Mouse (Mus musculus): ENCODE results near the gene Gng3. TPM values are rescaled to one million over a fixed set of nuclear protein-coding genes. Genes with fewer than 3 reads are reported as not detected.

Gene Gng3
- polyA plus RNA-seq, 1 experiment, result 29.7 TPM

- peak within 1 kb of the TSS; percentile 58 for H3K27ac ChIP-seq (ENCODE audit: insufficient read depth, low read length)
- H3K9me3 ChIP-seq (replicated peaks; ENCODE audit: control insufficient read depth, insufficient read depth, low read length, poor library complexity, severe bottlenecking), result no peaks in the 10 kb centered on the region
- no peak for TF ChIP-seq EP300 (IDR thresholded peaks at IDR 0.05; ENCODE audit: insufficient read depth, low read depth, low read length)
- TF ChIP-seq POLR2A (IDR thresholded peaks at IDR 0.05; ENCODE audit: insufficient read depth, low read length), result peak; percentile 9
- TF ChIP-seq CTCF (IDR thresholded peaks at IDR 0.05; ENCODE audit: low read depth, low read length), result no peak
- no peaks in the 10 kb centered on the region for H3K27me3 ChIP-seq (ENCODE audit: control insufficient read depth, insufficient read depth, low read length, poor library complexity, severe bottlenecking)
- H3K4me3 ChIP-seq (ENCODE audit: low read depth, low read length), result peak within 1 kb of the TSS; percentile 62
- H3K4me1 ChIP-seq (ENCODE audit: control insufficient read depth, insufficient read depth, low read length), result peaks cover 2% of the 10 kb centered on the region
- peak within 1 kb of the TSS; percentile 66 for H3K9ac ChIP-seq (ENCODE audit: low read depth, poor library complexity, severe bottlenecking)
- peaks cover 7% of the 10 kb centered on the region for H3K36me3 ChIP-seq (ENCODE audit: control insufficient read depth, insufficient read depth, low read length, poor library complexity, severe bottlenecking)
Measured at GRCm38 (mm10) chr19:8850402-8850901, 11.5 kb upstream of the Gng3 start, which contains the start of gene Lrrn4cl. Gene Lrrn4cl (plus strand): TSS chr19:8850768.

DNA sequence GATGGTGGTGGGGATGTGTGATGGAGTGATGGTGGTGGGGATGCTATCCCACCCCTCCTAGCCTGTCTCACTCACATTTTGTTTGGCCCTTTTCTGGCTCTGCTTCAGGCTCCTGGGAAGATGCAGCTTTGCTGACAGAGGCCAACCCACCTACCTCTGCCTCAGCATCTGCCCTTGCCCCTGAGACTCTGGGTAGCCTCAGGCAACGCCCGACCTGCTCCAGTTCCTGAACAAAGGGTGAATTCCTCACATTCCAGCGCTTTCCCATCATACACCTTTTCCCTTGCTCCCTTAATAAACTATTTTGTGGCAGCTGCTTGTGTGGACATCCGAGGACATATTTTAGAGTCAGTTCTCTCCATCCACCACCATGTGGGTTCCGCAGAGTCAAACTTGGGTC lies 9.4 kb upstream of the Gng3 start:
- Histone ChIP-seq H3K9me3 (replicated peaks; ENCODE audit: control insufficient read depth, insufficient read depth, low read length, poor library complexity, severe bottlenecking) (no peaks in the 10 kb centered on the region), H3K4me3 (ENCODE audit: low read depth, low read length) (no peak overlapping the region), H3K9ac (ENCODE audit: low read depth, poor library complexity, severe bottlenecking) (no peak overlapping the region), H3K36me3 (ENCODE audit: control insufficient read depth, insufficient read depth, low read length, poor library complexity, severe bottlenecking) (peaks cover 7% of the 10 kb centered on the region), H3K27me3 (ENCODE audit: control insufficient read depth, insufficient read depth, low read length, poor library complexity, severe bottlenecking) (no peaks in the 10 kb centered on the region), H3K4me1 (ENCODE audit: control insufficient read depth, insufficient read depth, low read length) (peaks cover 2% of the 10 kb centered on the region), H3K27ac (ENCODE audit: insufficient read depth, low read length) (no peak overlapping the region)
- TF ChIP-seq EP300 (IDR thresholded peaks at IDR 0.05; ENCODE audit: insufficient read depth, low read depth, low read length) (peak; percentile 49; the same call in 1 of the 2 replicates), POLR2A (IDR thresholded peaks at IDR 0.05; ENCODE audit: insufficient read depth, low read length) (no peak), CTCF (IDR thresholded peaks at IDR 0.05; ENCODE audit: low read depth, low read length) (no peak)

GRCm38 (mm10) chr19:8844371-8845129 lies 5.6 kb upstream of the Gng3 start:
- H3K27me3 ChIP-seq (ENCODE audit: control insufficient read depth, insufficient read depth, low read length, poor library complexity, severe bottlenecking), result no peaks in the 10 kb centered on the region
- peaks cover 13% of the 10 kb centered on the region for H3K36me3 ChIP-seq (ENCODE audit: control insufficient read depth, insufficient read depth, low read length, poor library complexity, severe bottlenecking)
- peaks cover 2% of the 10 kb centered on the region for H3K4me1 ChIP-seq (ENCODE audit: control insufficient read depth, insufficient read depth, low read length)
- TF ChIP-seq POLR2A (IDR thresholded peaks at IDR 0.05; ENCODE audit: insufficient read depth, low read length) (no peak), EP300 (IDR thresholded peaks at IDR 0.05; ENCODE audit: insufficient read depth, low read depth, low read length) (no peak), CTCF (IDR thresholded peaks at IDR 0.05; ENCODE audit: low read depth, low read length) (no peak)
- no peak overlapping the region for H3K27ac ChIP-seq (ENCODE audit: insufficient read depth, low read length)
- no peak overlapping the region for H3K4me3 ChIP-seq (ENCODE audit: low read depth, low read length)
- no peak overlapping the region for H3K9ac ChIP-seq (ENCODE audit: low read depth, poor library complexity, severe bottlenecking)
- no peaks in the 10 kb centered on the region for H3K9me3 ChIP-seq (replicated peaks; ENCODE audit: control insufficient read depth, insufficient read depth, low read length, poor library complexity, severe bottlenecking)

DNA sequence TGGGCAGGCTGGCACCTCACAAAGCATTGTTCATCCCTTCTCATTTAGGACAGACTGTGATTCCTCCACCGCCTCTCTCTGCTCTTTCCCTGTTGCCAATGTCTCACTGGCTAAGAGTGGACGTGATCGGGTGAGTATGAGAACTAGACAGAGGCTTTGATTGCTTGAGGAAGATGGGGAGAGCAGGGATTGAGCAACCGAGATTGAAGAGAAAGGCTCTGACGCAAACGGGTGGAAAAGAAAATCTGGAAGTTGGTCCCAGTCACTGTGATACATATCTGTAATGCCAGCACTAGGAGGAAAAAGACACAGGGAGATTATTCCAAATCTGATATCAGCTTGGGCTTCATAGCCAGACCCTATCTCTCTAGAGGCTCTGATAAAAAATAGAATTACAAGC lies 4.0 kb upstream of the Gng3 start:
- peaks cover 2% of the 10 kb centered on the region for H3K4me1 ChIP-seq (ENCODE audit: control insufficient read depth, insufficient read depth, low read length)
- no peak overlapping the region for H3K27ac ChIP-seq (ENCODE audit: insufficient read depth, low read length)
- no peaks in the 10 kb centered on the region for H3K9me3 ChIP-seq (replicated peaks; ENCODE audit: control insufficient read depth, insufficient read depth, low read length, poor library complexity, severe bottlenecking)
- H3K27me3 ChIP-seq (ENCODE audit: control insufficient read depth, insufficient read depth, low read length, poor library complexity, severe bottlenecking), result no peaks in the 10 kb centered on the region
- H3K36me3 ChIP-seq (ENCODE audit: control insufficient read depth, insufficient read depth, low read length, poor library complexity, severe bottlenecking), result peaks cover 13% of the 10 kb centered on the region
- H3K4me3 ChIP-seq (ENCODE audit: low read depth, low read length), result no peak overlapping the region
- H3K9ac ChIP-seq (ENCODE audit: low read depth, poor library complexity, severe bottlenecking), result no peak overlapping the region
- TF ChIP-seq EP300 (IDR thresholded peaks at IDR 0.05; ENCODE audit: insufficient read depth, low read depth, low read length) (no peak), CTCF (IDR thresholded peaks at IDR 0.05; ENCODE audit: low read depth, low read length) (no peak), POLR2A (IDR thresholded peaks at IDR 0.05; ENCODE audit: insufficient read depth, low read length) (no peak)

DNA sequence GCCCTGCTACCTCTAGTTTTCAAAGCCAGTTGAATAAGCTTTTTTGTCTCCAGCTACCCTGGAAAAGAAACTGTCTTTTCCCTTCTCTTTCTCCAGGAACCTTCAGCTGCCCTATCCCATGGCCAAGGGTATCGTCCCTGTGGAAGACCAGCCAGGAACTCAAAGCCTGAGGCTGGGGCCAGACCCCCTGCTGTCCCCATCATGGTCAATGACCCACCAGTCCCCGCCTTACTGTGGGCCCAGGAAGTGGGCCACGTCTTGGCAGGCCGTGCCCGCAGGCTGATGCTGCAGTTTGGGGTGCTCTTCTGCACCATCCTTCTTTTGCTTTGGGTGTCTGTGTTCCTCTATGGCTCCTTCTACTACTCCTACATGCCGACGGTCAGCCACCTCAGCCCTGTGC lies 2.0 kb upstream of the Gng3 start:
- peak overlapping the region; percentile 86 for H3K9ac ChIP-seq (ENCODE audit: low read depth, poor library complexity, severe bottlenecking)
- TF ChIP-seq POLR2A (IDR thresholded peaks at IDR 0.05; ENCODE audit: insufficient read depth, low read length) (no peak), EP300 (IDR thresholded peaks at IDR 0.05; ENCODE audit: insufficient read depth, low read depth, low read length) (no peak), CTCF (IDR thresholded peaks at IDR 0.05; ENCODE audit: low read depth, low read length) (no peak)
- H3K36me3 ChIP-seq (ENCODE audit: control insufficient read depth, insufficient read depth, low read length, poor library complexity, severe bottlenecking), result peaks cover 5% of the 10 kb centered on the region; the same call in 1 of the 2 replicates
- H3K4me1 ChIP-seq (ENCODE audit: control insufficient read depth, insufficient read depth, low read length), result no peaks in the 10 kb centered on the region
- H3K4me3 ChIP-seq (ENCODE audit: low read depth, low read length), result peak overlapping the region; percentile 46
- no peak overlapping the region for H3K27ac ChIP-seq (ENCODE audit: insufficient read depth, low read length)
- no peaks in the 10 kb centered on the region for H3K9me3 ChIP-seq (replicated peaks; ENCODE audit: control insufficient read depth, insufficient read depth, low read length, poor library complexity, severe bottlenecking)
- H3K27me3 ChIP-seq (ENCODE audit: control insufficient read depth, insufficient read depth, low read length, poor library complexity, severe bottlenecking), result no peaks in the 10 kb centered on the region

Data from ES-Bruce4 (cell line).